Mouse (Mus musculus) kidney, embryonic 15.5 days (tissue): Measurements from ENCODE around the gene Atxn10. TPM values are rescaled to one million over a fixed set of nuclear protein-coding genes. Genes with fewer than 3 reads are reported as not detected.

ENCODE experiments used
- ATAC-seq: fragments of 200-750 bp; cut with Nextera tagmentation; replicated peaks from 2 replicates; pipeline ENCODE4 v1.8.0; 2017; ENCODE audit warnings: moderate TSS enrichment; ENCODE audit not compliant: low FRiP score
- H3K27ac ChIP-seq: fragments of 300-500 bp; sonication (generic); 2 replicates; pipeline ENCODE4 v1.5.1; 2015; ENCODE audit warnings: mild to moderate bottlenecking, inconsistent platforms
- H3K27me3 ChIP-seq: fragments of 300-500 bp; sonication (generic); 2 replicates; pipeline ENCODE4 v1.6.1; 2015; ENCODE audit warnings: inconsistent platforms
- H3K36me3 ChIP-seq: fragments of 300-500 bp; sonication (generic); 2 replicates; pipeline ENCODE4 v1.6.1; 2015; ENCODE audit warnings: inconsistent platforms
- H3K4me1 ChIP-seq: fragments of 300-500 bp; sonication (generic); 2 replicates; pipeline ENCODE4 v1.6.1; 2015; ENCODE audit warnings: inconsistent platforms
- H3K4me2 ChIP-seq: fragments of 300-500 bp; sonication (generic); 2 replicates; pipeline ENCODE4 v1.6.1; 2015; ENCODE audit warnings: moderate library complexity, mild to moderate bottlenecking, inconsistent platforms
- H3K4me3 ChIP-seq: fragments of 300-500 bp; sonication (generic); replicated peaks from 2 replicates; pipeline ENCODE4 v1.5.1; 2015; ENCODE audit warnings: mild to moderate bottlenecking, inconsistent platforms
- H3K9ac ChIP-seq: fragments of 300-500 bp; sonication (generic); 2 replicates; pipeline ENCODE4 v1.6.1; 2015; ENCODE audit warnings: mild to moderate bottlenecking, inconsistent platforms
- H3K9me3 ChIP-seq: fragments of 300-500 bp; sonication (generic); replicated peaks from 2 replicates; pipeline ENCODE4 v1.6.1; 2016; ENCODE audit warnings: inconsistent platforms
- WGBS: fragments of 180-500 bp; shearing (Covaris S2); methylation state at CpG from one replicate; pipeline ENCODE4 v1.1.7; 2015; ENCODE audit warnings: mixed read lengths; 5-methylcytosine and 5-hydroxymethylcytosine counted together
- polyA plus RNA-seq: library from polyadenylated mRNA; unstranded; fragments of >200 nt; fragmentation: Nextera tagmentation; extraction: Ambion mirVana; gene quantifications from 2 replicates; pipeline ENCODE4 v1.2.1, GENCODE M21; 2015

Atxn10 gene
- polyA plus RNA-seq, 1 experiment from 2014 or later = 287 TPM

GRCm38 (mm10) chr15:85364366-85364765, 28.3 kb downstream of the Atxn10 start:
- Histone ChIP-seq H3K36me3 (peaks cover 80% of the 10 kb centered on the region), H3K9me3 (no peaks in the 10 kb centered on the region), H3K9ac (no peak overlapping the region), H3K4me2 (no peak overlapping the region), H3K27me3 (no peaks in the 10 kb centered on the region), H3K4me3 (no peak overlapping the region), H3K4me1 (no peaks in the 10 kb centered on the region), H3K27ac (no peak overlapping the region)
- WGBS = 91% methylated on average over 3 of the region's 3 CpGs
- no peak for ATAC-seq

- H3K36me3 ChIP-seq = peaks cover 58% of the 10 kb centered on the region
- WGBS = 88% methylated on average over 5 of the region's 5 CpGs
- no peaks in the 10 kb centered on the region for H3K27me3 ChIP-seq
- H3K4me1 ChIP-seq = 0 out of 2 replicates have a peak, but pooled peaks cover 2% of the 10 kb centered on the region
- no peak for ATAC-seq
- H3K9me3 ChIP-seq = no peaks in the 10 kb centered on the region
- no peak overlapping the region for H3K9ac ChIP-seq
- H3K27ac ChIP-seq = no peak overlapping the region
- no peak overlapping the region for H3K4me2 ChIP-seq
- H3K4me3 ChIP-seq = no peak overlapping the region
Measured at GRCm38 (mm10) chr15:85366938-85367337, 30.9 kb downstream of the Atxn10 start.

- no peak overlapping the region for H3K4me2 ChIP-seq
- no peak for ATAC-seq
- 43% methylated on average over 3 of the region's 3 CpGs for WGBS
Measured at GRCm38 (mm10) chr15:85369765-85370164, 33.7 kb downstream of the Atxn10 start.

GRCm38 (mm10) chr15:85373125-85373524, 37.1 kb downstream of the Atxn10 start:
- Histone ChIP-seq H3K4me1 (0 out of 2 replicates have a peak, but pooled peaks cover 2% of the 10 kb centered on the region), H3K4me3 (no peak overlapping the region), H3K9me3 (no peaks in the 10 kb centered on the region), H3K27me3 (no peaks in the 10 kb centered on the region), H3K27ac (no peak overlapping the region), H3K9ac (no peak overlapping the region), H3K4me2 (no peak overlapping the region), H3K36me3 (peaks cover 33% of the 10 kb centered on the region)
- ATAC-seq = no peak

More at GRCm38 (mm10) chr15:85369765-85370164, 33.7 kb downstream of the Atxn10 start:
- H3K36me3 ChIP-seq = peaks cover 30% of the 10 kb centered on the region
- no peaks in the 10 kb centered on the region for H3K9me3 ChIP-seq
- no peaks in the 10 kb centered on the region for H3K27me3 ChIP-seq
- no peak overlapping the region for H3K27ac ChIP-seq
- no peak overlapping the region for H3K9ac ChIP-seq
- H3K4me1 ChIP-seq = 0 out of 2 replicates have a peak, but pooled peaks cover 2% of the 10 kb centered on the region
- no peak overlapping the region for H3K4me3 ChIP-seq

GRCm38 (mm10) chr15:85383477-85383876, 47.4 kb downstream of the Atxn10 start:
- Histone ChIP-seq H3K27me3 (no peaks in the 10 kb centered on the region), H3K36me3 (peaks cover 67% of the 10 kb centered on the region), H3K9ac (no peak overlapping the region), H3K27ac (no peak overlapping the region), H3K4me2 (no peak overlapping the region), H3K4me3 (no peak overlapping the region), H3K9me3 (no peaks in the 10 kb centered on the region), H3K4me1 (no peaks in the 10 kb centered on the region)
- WGBS = 72% methylated on average over 9 of the region's 9 CpGs
- no peak for ATAC-seq

- Histone ChIP-seq H3K4me2 (no peak overlapping the region), H3K27ac (no peak overlapping the region), H3K9me3 (no peaks in the 10 kb centered on the region), H3K27me3 (no peaks in the 10 kb centered on the region), H3K9ac (no peak overlapping the region), H3K4me1 (peaks cover 3% of the 10 kb centered on the region; the same call in 1 of the 2 replicates), H3K36me3 (peaks cover 66% of the 10 kb centered on the region), H3K4me3 (no peak overlapping the region)
- ATAC-seq = no peak
- WGBS = 85% methylated on average over 3 of the region's 3 CpGs
Measured at GRCm38 (mm10) chr15:85388696-85389095, 52.7 kb downstream of the Atxn10 start.

- Histone ChIP-seq H3K4me3 (no peak overlapping the region), H3K4me2 (no peak overlapping the region), H3K27ac (no peak overlapping the region), H3K4me1 (peaks cover 3% of the 10 kb centered on the region; the same call in 1 of the 2 replicates), H3K9me3 (no peaks in the 10 kb centered on the region), H3K36me3 (peaks cover 58% of the 10 kb centered on the region), H3K27me3 (no peaks in the 10 kb centered on the region), H3K9ac (no peak overlapping the region)
- ATAC-seq = no peak
- 75% methylated on average over 4 of the region's 4 CpGs for WGBS
Measured at GRCm38 (mm10) chr15:85389915-85390314, 53.9 kb downstream of the Atxn10 start.

- H3K27me3 ChIP-seq = no peaks in the 10 kb centered on the region
- ATAC-seq = no peak
- H3K27ac ChIP-seq = no peak overlapping the region
- no peak overlapping the region for H3K4me3 ChIP-seq
- H3K4me2 ChIP-seq = no peak overlapping the region
- WGBS = 89% methylated on average over 9 of the region's 9 CpGs
- H3K9me3 ChIP-seq = no peaks in the 10 kb centered on the region
- no peaks in the 10 kb centered on the region for H3K4me1 ChIP-seq
- peaks cover 63% of the 10 kb centered on the region for H3K36me3 ChIP-seq
- no peak overlapping the region for H3K9ac ChIP-seq
Measured at GRCm38 (mm10) chr15:85395360-85395759, 59.3 kb downstream of the Atxn10 start.

- no peak overlapping the region for H3K9ac ChIP-seq
- H3K36me3 ChIP-seq = peaks cover 39% of the 10 kb centered on the region
- no peak for ATAC-seq
- H3K9me3 ChIP-seq = no peaks in the 10 kb centered on the region
- H3K4me1 ChIP-seq = no peaks in the 10 kb centered on the region
- no peak overlapping the region for H3K4me2 ChIP-seq
- no peak overlapping the region for H3K27ac ChIP-seq
- no peaks in the 10 kb centered on the region for H3K27me3 ChIP-seq
- no peak overlapping the region for H3K4me3 ChIP-seq
- 72% methylated on average over 7 of the region's 7 CpGs for WGBS
Measured at GRCm38 (mm10) chr15:85401926-85402325, 65.9 kb downstream of the Atxn10 start.

GRCm38 (mm10) chr15:85403256-85403731, 67.2 kb downstream of the Atxn10 start:
- Histone ChIP-seq H3K36me3 (peaks cover 32% of the 10 kb centered on the region), H3K9me3 (no peaks in the 10 kb centered on the region), H3K4me1 (no peaks in the 10 kb centered on the region), H3K9ac (no peak overlapping the region), H3K27me3 (no peaks in the 10 kb centered on the region), H3K4me2 (no peak overlapping the region), H3K27ac (no peak overlapping the region), H3K4me3 (no peak overlapping the region)
- no peak for ATAC-seq
- WGBS = 91% methylated on average over 4 of the region's 4 CpGs

- Histone ChIP-seq H3K4me2 (no peak overlapping the region), H3K9me3 (no peaks in the 10 kb centered on the region), H3K36me3 (peaks cover 27% of the 10 kb centered on the region), H3K4me1 (peaks cover 4% of the 10 kb centered on the region), H3K27ac (no peak overlapping the region), H3K27me3 (no peaks in the 10 kb centered on the region), H3K9ac (no peak overlapping the region), H3K4me3 (no peak overlapping the region)
- ATAC-seq = no peak
- 77% methylated on average over 4 of the region's 4 CpGs for WGBS
Measured at GRCm38 (mm10) chr15:85404739-85405138, 68.7 kb downstream of the Atxn10 start.

GRCm38 (mm10) chr15:85405567-85405966, 69.5 kb downstream of the Atxn10 start:
- Histone ChIP-seq H3K9ac (no peak overlapping the region), H3K4me1 (peaks cover 4% of the 10 kb centered on the region), H3K27me3 (no peaks in the 10 kb centered on the region), H3K4me2 (no peak overlapping the region), H3K9me3 (no peaks in the 10 kb centered on the region), H3K36me3 (peaks cover 20% of the 10 kb centered on the region), H3K4me3 (no peak overlapping the region), H3K27ac (no peak overlapping the region)
- 82% methylated on average over 3 of the region's 3 CpGs for WGBS
- ATAC-seq = no peak

GRCm38 (mm10) chr15:85406846-85407245, 70.8 kb downstream of the Atxn10 start:
- peaks cover 4% of the 10 kb centered on the region for H3K4me1 ChIP-seq
- peaks cover 17% of the 10 kb centered on the region for H3K36me3 ChIP-seq
- no peak overlapping the region for H3K4me3 ChIP-seq
- WGBS = 70% methylated on average over 1 of the region's 1 CpGs
- ATAC-seq = no peak
- H3K9ac ChIP-seq = no peak overlapping the region
- H3K27ac ChIP-seq = no peak overlapping the region
- no peaks in the 10 kb centered on the region for H3K27me3 ChIP-seq
- no peaks in the 10 kb centered on the region for H3K9me3 ChIP-seq
- H3K4me2 ChIP-seq = no peak overlapping the region
